Mouse (Mus musculus): ENCODE measurements around the gene Usp6nl. TPM values are rescaled to one million over a fixed set of nuclear protein-coding genes. Genes with fewer than 3 reads are reported as not detected.

The Usp6nl gene
- polyA plus RNA-seq, 1 experiment from 2014 or later = 16.5 TPM

DNA sequence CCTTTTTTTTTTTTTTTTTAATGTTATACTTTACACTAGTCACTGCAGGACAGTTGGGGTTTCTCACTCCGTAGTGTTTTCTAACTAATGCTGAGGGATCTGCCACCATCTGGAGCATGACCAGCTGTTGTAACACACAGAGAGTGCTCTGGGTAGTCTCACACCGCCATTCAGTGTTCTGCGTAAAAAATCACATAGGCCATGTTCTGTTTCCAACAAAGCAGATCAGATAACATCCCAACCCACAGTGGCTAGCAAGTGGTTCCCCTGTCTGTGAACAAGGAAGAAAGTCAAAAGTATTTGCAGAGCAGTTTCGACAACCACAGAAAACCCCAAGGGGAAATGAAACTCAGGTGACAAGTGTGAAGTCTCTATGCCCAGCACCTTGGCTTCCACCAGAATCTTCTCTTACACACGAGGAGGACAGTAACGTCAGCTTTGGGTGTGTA, 13.1 kb upstream of the Usp6nl start:
- Histone ChIP-seq H3K4me2 (replicated peaks) (no peak overlapping the region), H3K27ac (no peak overlapping the region), H3K27me3 (no peaks in the 10 kb centered on the region), H3K4me1 (no peaks in the 10 kb centered on the region), H3K4me3 (no peak overlapping the region), H3K36me3 (no peaks in the 10 kb centered on the region), H3K9me3 (no peaks in the 10 kb centered on the region), H3K9ac (no peak overlapping the region)
- WGBS = 63% methylated on average over 6 of the region's 6 CpGs
- no peak for ATAC-seq (ENCODE audit: insufficient number of reproducible peaks, insufficient read depth, low FRiP score, low TSS enrichment)

DNA sequence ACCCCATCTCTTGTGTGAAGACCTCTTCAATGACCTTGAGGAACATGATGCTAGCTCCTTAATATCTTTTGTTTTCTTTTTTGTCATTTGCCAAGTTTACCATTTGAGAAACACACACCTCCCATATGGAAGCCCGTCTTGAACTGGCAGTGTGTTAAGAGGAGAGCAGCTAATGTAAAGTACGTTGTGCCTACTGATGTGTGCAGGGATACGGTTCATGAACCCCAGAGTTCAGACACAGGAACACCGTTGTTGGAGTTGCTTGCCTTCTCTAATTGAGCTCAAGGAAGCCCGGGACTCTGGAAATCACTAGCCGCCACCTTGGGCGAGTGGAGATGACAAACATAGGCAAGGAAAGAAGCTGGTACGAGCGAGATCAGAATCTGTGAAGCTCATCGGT, 9.7 kb upstream of the Usp6nl start:
- Histone ChIP-seq H3K9ac (no peak overlapping the region), H3K27me3 (no peaks in the 10 kb centered on the region), H3K4me1 (no peaks in the 10 kb centered on the region), H3K4me3 (no peak overlapping the region), H3K36me3 (no peaks in the 10 kb centered on the region), H3K4me2 (replicated peaks) (no peak overlapping the region), H3K27ac (no peak overlapping the region), H3K9me3 (no peaks in the 10 kb centered on the region)
- 83% methylated on average over 10 of the region's 10 CpGs for WGBS
- ATAC-seq (ENCODE audit: insufficient number of reproducible peaks, insufficient read depth, low FRiP score, low TSS enrichment) = no peak

DNA sequence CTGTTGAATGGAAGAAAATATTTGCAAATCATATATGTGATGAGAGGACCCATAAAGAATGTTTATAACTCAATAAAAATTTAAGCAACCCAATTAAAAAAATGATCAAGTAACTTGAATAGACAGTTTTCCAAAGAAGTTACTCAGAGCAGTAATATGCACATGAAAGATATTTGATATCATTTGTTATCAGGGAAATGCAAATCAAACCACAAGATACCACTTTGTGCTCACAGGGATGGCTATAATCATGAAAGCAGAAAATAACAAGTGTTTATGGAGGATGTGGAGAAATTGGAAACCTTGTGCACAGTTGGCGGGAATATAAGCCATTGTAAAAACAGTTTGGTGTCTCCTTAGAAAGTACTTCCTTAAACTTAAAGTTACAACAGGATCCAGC, 8.7 kb upstream of the Usp6nl start:
- Histone ChIP-seq H3K4me2 (replicated peaks) (no peak overlapping the region), H3K27me3 (no peaks in the 10 kb centered on the region), H3K4me3 (no peak overlapping the region), H3K9ac (no peak overlapping the region), H3K27ac (no peak overlapping the region), H3K36me3 (no peaks in the 10 kb centered on the region), H3K4me1 (no peaks in the 10 kb centered on the region), H3K9me3 (no peaks in the 10 kb centered on the region)
- no peak for ATAC-seq (ENCODE audit: insufficient number of reproducible peaks, insufficient read depth, low FRiP score, low TSS enrichment)
- 92% methylated on average over 1 of the region's 1 CpGs for WGBS

DNA sequence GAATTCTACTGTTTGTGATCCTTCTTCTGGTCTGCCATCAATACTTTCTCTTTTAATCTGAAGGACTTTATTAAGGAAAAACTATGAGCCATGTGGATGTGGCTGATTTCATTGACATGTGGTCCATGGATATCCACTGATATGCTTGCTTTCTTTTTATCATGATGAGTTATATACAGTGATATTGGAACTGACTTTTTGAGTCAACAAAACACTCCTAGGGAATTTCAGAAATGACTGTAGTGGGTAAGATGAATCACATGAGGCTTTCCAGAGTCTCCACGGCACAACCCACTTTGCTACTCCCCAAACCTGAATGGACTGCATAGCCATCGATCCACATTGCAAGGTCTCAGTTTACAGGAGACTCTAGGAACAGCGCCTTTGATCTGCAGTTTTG, 2.3 kb upstream of the Usp6nl start:
- H3K9me3 ChIP-seq = no peaks in the 10 kb centered on the region
- peaks cover 20% of the 10 kb centered on the region for H3K4me1 ChIP-seq
- no peaks in the 10 kb centered on the region for H3K27me3 ChIP-seq
- no peak overlapping the region for H3K27ac ChIP-seq
- no peaks in the 10 kb centered on the region for H3K36me3 ChIP-seq
- no peak overlapping the region for H3K4me2 ChIP-seq (replicated peaks)
- H3K9ac ChIP-seq = no peak overlapping the region
- 56% methylated on average over 3 of the region's 3 CpGs for WGBS
- H3K4me3 ChIP-seq = no peak overlapping the region
- no peak for ATAC-seq (ENCODE audit: insufficient number of reproducible peaks, insufficient read depth, low FRiP score, low TSS enrichment)

DNA sequence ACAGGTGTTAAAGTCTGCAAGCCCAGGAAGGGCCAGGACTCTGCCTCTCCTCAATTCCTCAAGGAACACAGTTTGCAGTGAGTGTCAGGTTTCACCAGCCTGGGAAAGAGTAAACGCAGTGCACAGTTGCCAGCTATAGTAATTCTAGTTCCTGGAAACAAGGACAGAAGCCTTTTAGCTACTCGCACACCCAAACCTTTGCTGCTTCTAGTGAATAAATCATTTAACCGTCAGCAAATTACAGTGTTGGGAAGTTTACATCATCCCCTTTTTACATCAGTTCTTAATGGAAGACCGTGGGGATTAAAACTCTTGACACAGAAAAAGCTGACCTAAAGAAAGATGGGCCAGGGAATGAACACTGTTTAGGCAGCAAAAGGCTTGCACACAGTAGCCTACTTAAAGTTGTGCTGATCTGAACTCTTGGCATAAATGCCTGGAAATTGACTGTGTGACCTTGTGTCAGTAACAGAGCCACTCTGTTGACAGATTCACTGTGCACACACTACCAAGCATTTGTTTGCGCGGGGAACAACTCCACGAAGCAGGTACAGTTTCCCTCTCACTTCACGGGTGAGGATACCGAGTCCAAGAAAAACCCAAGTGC, 595 bp upstream of the Usp6nl start:
- ATAC-seq (ENCODE audit: insufficient number of reproducible peaks, insufficient read depth, low FRiP score, low TSS enrichment) = no peak
- peak overlapping the region; percentile 95 for H3K4me3 ChIP-seq
- no peaks in the 10 kb centered on the region for H3K27me3 ChIP-seq
- WGBS = 2% methylated on average over 9 of the region's 9 CpGs
- no peaks in the 10 kb centered on the region for H3K36me3 ChIP-seq
- H3K27ac ChIP-seq = peak overlapping the region; percentile 99
- peak overlapping the region; percentile 94 for H3K9ac ChIP-seq
- H3K4me2 ChIP-seq (replicated peaks) = peak overlapping the region; percentile 56
- no peaks in the 10 kb centered on the region for H3K9me3 ChIP-seq
- peaks cover 20% of the 10 kb centered on the region for H3K4me1 ChIP-seq

DNA sequence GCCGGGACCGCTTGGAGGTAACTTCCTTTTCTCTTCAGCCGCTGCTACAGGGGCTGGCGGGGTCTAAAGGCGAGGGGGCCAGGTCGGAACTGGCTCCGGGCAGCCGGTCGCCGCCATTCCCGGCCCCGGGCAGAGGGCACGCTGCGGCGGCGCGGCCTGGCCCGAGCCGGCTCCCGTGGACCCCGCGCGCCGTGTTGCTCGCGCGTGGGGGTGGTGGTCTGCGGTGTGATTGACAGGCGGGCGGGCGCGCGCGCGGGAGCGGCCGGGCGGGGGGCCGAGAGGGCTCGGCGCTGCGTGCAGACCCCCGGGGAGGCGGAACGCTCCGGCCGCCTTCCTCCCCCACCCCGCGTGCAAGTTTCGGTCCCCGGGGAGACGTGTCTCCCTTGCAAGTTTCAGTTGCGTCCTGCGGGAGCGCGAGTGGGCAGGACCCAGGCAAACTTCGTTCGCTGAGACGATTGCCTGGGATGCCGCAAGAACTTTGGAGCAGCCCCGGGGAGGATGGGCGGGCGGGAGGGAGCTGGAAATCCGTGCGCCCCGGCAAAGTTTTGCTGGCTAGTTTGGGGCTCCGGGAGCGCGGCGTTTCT, 563 bp downstream of the Usp6nl start:
- H3K36me3 ChIP-seq = no peaks in the 10 kb centered on the region
- under 1% methylated on average over 64 of the region's 70 CpGs for WGBS
- peak; percentile 74 for ATAC-seq (ENCODE audit: insufficient number of reproducible peaks, insufficient read depth, low FRiP score, low TSS enrichment)
- peak overlapping the region; percentile 99 for H3K27ac ChIP-seq
- H3K9ac ChIP-seq = peak overlapping the region; percentile 94
- H3K9me3 ChIP-seq = no peaks in the 10 kb centered on the region
- no peaks in the 10 kb centered on the region for H3K27me3 ChIP-seq
- H3K4me2 ChIP-seq (replicated peaks) = peak overlapping the region; percentile 56
- H3K4me1 ChIP-seq = peaks cover 20% of the 10 kb centered on the region
- peak overlapping the region; percentile 95 for H3K4me3 ChIP-seq

DNA sequence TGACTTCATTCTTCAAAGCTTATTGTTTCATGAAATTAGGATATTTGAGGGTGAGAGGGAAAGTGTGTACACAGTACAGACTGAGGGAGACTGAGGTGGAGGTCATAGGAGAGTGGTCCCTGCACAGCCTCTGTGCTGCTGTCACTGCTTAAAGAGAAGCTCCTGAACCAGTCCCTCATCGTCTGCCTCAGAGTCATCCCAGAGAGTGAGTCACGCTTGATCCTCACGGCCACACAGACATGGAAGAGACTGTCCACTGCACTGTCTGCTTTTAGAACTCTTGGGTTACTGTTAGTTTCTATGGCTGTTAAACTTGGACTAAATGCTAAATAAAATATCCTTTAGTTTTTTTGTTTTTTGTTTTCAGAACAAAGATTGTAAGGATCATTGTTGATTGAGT, 3.2 kb downstream of the Usp6nl start:
- H3K36me3 ChIP-seq = no peaks in the 10 kb centered on the region
- no peak for ATAC-seq (ENCODE audit: insufficient number of reproducible peaks, insufficient read depth, low FRiP score, low TSS enrichment)
- no peak overlapping the region for H3K9ac ChIP-seq
- H3K27me3 ChIP-seq = no peaks in the 10 kb centered on the region
- H3K9me3 ChIP-seq = no peaks in the 10 kb centered on the region
- no peak overlapping the region for H3K27ac ChIP-seq
- peaks cover 20% of the 10 kb centered on the region for H3K4me1 ChIP-seq
- H3K4me2 ChIP-seq (replicated peaks) = no peak overlapping the region
- 71% methylated on average over 3 of the region's 3 CpGs for WGBS
- H3K4me3 ChIP-seq = no peak overlapping the region

DNA sequence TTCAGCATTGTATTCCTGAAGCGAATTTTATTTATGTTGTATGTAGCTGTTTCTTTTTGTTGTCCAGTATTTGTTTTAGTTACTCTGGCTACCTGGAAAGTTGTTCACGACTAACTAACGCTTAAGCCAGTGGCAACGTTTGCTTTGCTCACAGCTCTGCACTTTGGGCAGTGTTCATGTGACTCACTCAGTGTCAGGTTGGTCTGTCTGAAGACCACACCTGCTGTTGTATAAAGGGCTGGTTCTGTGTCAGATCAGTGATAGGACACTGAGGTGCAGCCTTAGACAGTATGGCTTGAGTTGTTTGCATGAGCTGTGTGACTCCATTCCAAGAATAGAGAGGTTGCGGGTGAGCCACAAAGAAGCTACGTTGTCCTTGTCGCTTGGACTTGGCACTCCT, 6.5 kb downstream of the Usp6nl start:
- no peak for ATAC-seq (ENCODE audit: insufficient number of reproducible peaks, insufficient read depth, low FRiP score, low TSS enrichment)
- Histone ChIP-seq H3K36me3 (no peaks in the 10 kb centered on the region), H3K4me3 (no peak overlapping the region), H3K4me2 (replicated peaks) (no peak overlapping the region), H3K4me1 (peaks cover 15% of the 10 kb centered on the region), H3K27me3 (no peaks in the 10 kb centered on the region), H3K9me3 (no peaks in the 10 kb centered on the region), H3K27ac (no peak overlapping the region), H3K9ac (no peak overlapping the region)
- 82% methylated on average over 7 of the region's 7 CpGs for WGBS

DNA sequence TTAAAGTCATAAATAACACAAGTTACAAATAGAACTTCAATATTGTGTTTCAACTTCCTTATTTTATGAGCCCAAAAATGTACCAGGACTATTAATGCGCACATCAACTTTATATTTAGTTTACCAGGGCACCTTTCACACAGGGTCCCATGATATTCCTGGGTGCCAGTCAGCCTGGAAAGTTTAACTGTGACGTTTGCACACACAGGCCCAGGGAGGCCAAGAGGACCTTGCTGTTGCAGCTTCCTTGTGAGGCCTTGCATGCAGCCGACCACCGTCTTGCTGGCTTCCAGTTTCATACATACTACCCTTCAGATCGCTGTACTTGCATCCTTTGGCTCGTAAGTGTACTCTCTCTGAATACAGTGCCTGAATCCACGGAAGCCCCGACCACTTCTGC, 8.3 kb downstream of the Usp6nl start:
- 90% methylated on average over 8 of the region's 8 CpGs for WGBS
- Histone ChIP-seq H3K9ac (no peak overlapping the region), H3K4me1 (peaks cover 11% of the 10 kb centered on the region; the same call in 1 of the 2 replicates), H3K27me3 (no peaks in the 10 kb centered on the region), H3K9me3 (no peaks in the 10 kb centered on the region), H3K36me3 (no peaks in the 10 kb centered on the region), H3K4me2 (replicated peaks) (no peak overlapping the region), H3K4me3 (no peak overlapping the region), H3K27ac (no peak overlapping the region)
- ATAC-seq (ENCODE audit: insufficient number of reproducible peaks, insufficient read depth, low FRiP score, low TSS enrichment) = no peak

DNA sequence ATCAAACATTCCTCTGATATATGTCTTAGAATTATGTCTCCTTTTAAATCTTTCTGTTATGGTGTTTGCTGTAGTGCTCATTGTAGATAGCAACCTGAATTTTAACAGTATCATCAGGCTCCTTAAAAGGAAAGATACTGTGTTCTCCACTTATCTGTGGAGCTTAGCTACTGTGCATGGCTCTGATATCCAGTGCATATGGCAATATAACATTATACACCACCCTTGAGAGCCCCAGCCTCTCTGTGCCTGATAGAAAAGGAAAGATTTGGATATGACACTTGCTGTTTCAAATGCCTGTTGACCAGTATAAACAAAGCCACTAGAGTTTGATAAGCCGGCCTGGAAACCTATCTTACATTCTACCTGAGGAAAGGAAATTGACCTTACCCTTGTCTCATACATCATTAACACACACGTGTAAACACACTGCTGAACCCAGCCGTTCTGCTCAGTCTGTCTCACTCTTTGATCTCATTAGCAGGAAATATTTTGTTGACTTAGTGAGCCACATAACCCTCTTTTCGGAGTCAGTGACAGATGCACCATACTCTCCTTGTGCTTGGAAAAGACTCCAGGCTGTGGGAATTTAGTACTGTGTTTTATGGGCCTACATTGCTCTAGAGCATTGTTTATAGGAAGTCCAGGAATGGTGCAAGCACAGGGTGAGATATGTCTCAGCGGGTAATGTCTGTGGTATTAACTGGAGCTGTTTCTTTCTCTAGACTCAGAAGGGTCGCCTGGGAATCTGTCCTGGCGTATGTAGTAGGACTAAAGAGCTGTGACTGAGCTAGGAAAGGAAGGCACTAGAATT, 9.1 kb downstream of the Usp6nl start:
- Histone ChIP-seq H3K9me3 (no peaks in the 10 kb centered on the region), H3K4me3 (no peak overlapping the region), H3K4me2 (replicated peaks) (no peak overlapping the region), H3K9ac (no peak overlapping the region), H3K27ac (no peak overlapping the region), H3K4me1 (peaks cover 11% of the 10 kb centered on the region; the same call in 1 of the 2 replicates), H3K27me3 (no peaks in the 10 kb centered on the region), H3K36me3 (no peaks in the 10 kb centered on the region)
- ATAC-seq (ENCODE audit: insufficient number of reproducible peaks, insufficient read depth, low FRiP score, low TSS enrichment) = no peak
- 71% methylated on average over 7 of the region's 7 CpGs for WGBS

DNA sequence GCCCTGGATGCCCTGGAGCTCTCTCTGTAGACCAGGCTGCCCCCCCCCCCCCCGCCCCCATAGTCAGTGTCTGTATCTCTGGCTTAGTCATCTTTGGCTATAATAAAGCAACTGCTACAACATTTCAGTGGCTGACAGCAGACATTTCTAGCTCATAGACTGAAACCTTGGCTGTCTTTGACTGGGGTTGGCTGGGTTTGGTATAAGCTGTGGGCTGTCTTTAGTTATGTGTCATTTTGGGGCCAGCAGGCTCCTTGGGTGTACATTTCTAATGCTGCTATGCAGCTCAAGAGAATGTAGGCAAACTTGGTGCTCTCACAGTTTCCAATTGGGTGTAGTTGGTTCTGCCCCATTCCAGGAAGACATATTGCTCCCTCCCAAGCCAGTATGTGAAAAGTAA, 11.1 kb downstream of the Usp6nl start:
- Histone ChIP-seq H3K4me2 (replicated peaks) (no peak overlapping the region), H3K27ac (no peak overlapping the region), H3K27me3 (no peaks in the 10 kb centered on the region), H3K4me1 (peaks cover 11% of the 10 kb centered on the region; the same call in 1 of the 2 replicates), H3K36me3 (no peaks in the 10 kb centered on the region), H3K9ac (no peak overlapping the region), H3K4me3 (no peak overlapping the region), H3K9me3 (no peaks in the 10 kb centered on the region)
- no peak for ATAC-seq (ENCODE audit: insufficient number of reproducible peaks, insufficient read depth, low FRiP score, low TSS enrichment)
- WGBS = 78% methylated on average over 1 of the region's 1 CpGs

DNA sequence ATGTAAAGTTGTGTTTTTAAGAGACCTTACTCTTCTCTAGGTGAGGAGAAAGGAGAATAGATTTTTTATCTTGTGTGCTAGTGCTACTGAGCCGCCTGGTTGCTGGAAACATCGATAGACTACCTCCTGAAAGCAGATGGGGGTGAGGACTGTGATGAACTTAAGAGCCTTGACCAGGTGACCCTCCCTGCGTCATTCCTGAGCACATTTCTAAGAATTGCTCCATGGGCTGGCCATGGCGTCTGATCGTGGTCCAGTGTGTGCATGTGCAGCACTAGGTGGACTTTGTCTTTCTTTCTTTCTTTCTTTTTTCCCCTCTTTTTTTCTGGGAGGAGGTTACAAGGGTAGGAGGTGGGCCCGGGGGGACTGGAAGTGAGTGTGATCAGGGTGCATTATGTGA, 11.5 kb downstream of the Usp6nl start:
- no peak overlapping the region for H3K9ac ChIP-seq
- H3K4me2 ChIP-seq (replicated peaks) = no peak overlapping the region
- WGBS = 80% methylated on average over 6 of the region's 6 CpGs
- H3K36me3 ChIP-seq = no peaks in the 10 kb centered on the region
- ATAC-seq (ENCODE audit: insufficient number of reproducible peaks, insufficient read depth, low FRiP score, low TSS enrichment) = no peak
- H3K9me3 ChIP-seq = no peaks in the 10 kb centered on the region
- no peak overlapping the region for H3K4me3 ChIP-seq
- H3K4me1 ChIP-seq = peaks cover 11% of the 10 kb centered on the region; the same call in 1 of the 2 replicates
- H3K27ac ChIP-seq = no peak overlapping the region
- no peaks in the 10 kb centered on the region for H3K27me3 ChIP-seq
